Mouse (Mus musculus): ENCODE measurements around the gene Hand1.
"Not testable (repeated sequence)": the region's sequence is repeated elsewhere in the genome, so short reads cannot be mapped to it uniquely, and the experiment has no call there.

Hand1 gene

DNA sequence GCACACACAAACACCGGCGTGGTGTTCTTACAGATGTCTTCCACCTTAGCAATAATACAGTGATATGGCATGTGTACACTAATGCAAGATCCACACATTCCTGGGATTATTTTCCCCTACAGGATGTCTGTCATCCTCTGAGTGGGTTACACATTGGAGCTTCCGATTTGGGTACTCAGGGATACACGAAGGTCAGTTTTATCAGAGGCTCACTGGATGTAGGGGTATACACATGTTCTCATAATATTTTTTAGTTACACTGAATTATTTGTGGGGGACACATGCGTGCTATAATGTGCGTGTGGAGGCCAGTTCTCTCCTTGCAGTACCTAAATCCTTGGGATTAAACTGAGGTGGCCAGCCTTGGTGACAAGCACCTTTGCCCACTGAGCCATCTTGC is 1.4 kb upstream of the Hand1 start:
- no peak for DNase-seq (ENCODE audit: low read depth in 1 of 2, low spot score in 2 of 2)

DNA sequence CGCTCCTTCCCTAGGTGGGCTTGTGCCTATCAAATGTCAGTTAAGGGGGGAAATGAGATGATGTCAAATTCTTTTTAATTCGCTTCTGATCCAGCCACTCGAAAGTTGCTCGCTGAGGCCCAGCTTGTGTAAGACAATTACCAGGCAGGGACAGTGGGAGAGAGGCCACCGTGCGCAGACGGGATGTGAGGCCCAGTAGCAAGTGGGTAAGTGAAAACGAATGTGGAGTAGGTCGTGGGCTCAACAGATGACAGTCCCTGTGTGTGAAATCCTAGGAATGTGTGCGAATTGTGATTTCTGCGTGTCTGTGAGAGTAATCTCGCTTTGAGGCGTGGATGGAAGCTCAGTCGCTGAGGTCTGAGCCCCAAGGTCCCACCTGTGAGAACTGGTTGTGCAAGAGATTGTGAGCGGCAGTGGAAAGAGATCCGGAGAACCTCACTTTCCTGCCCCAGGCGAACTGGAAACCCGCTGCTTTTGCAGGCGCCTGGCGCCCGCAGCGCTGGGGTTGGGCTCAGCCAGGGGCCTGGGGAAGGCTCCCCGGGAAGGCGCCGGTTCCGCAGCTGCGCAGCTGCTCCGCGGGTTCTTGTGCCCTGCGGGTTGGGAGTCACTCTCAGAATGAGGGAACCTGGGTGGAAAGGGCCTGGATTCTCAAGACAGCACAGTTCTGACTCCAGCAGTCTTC is 819 bp upstream of the Hand1 start:
- DNase-seq (ENCODE audit: low read depth in 1 of 2, low spot score in 2 of 2) = no peak

DNA sequence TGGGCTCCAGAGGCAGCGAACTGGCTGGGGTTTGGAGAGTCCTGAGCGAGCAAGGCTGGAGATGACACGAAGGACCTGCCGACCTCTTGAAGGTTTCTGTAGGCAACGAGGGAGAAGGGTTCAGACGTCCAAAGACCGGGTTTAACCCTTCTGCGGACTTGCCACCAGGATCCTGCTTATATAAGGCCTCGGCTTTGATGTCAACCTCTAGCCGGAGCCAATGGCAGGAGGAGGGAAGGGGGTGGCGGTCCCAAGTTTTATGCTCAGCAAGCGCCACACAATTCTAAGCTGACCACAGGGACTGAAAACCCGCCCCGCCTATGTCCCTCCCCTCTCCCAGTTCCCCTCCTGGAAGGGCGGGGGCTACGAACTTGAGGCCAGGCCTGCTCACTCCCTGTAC is 757 bp downstream of the Hand1 start:
- DNase-seq (ENCODE audit: low read depth in 1 of 2, low spot score in 2 of 2) = no peak

DNA sequence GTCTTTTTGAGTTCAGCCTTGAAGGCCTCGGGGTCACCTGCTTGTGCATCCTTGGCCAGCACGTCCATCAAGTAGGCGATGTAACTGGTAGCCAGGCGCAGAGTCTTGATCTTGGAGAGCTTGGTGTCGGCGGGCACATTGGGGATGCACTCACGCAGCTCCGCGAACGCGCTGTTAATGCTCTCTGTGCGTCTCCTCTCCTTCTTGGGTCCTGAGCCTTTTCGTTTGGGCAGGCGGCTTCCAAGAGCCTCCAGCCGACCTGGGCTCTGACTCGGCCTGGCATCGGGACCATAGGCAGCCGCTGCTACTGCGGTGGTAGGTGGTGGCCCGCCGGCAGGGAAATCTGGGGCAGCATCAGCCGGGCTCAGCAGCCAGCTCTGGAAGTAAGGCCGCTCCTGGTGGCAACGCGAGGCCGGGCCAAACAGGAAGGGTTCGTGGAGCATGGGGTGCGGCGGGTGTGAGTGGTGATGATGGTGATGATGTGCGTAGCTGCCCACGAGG is 1.3 kb downstream of the Hand1 start:
- DNase-seq (ENCODE audit: low read depth in 1 of 2, low spot score in 2 of 2) = no peak

DNA sequence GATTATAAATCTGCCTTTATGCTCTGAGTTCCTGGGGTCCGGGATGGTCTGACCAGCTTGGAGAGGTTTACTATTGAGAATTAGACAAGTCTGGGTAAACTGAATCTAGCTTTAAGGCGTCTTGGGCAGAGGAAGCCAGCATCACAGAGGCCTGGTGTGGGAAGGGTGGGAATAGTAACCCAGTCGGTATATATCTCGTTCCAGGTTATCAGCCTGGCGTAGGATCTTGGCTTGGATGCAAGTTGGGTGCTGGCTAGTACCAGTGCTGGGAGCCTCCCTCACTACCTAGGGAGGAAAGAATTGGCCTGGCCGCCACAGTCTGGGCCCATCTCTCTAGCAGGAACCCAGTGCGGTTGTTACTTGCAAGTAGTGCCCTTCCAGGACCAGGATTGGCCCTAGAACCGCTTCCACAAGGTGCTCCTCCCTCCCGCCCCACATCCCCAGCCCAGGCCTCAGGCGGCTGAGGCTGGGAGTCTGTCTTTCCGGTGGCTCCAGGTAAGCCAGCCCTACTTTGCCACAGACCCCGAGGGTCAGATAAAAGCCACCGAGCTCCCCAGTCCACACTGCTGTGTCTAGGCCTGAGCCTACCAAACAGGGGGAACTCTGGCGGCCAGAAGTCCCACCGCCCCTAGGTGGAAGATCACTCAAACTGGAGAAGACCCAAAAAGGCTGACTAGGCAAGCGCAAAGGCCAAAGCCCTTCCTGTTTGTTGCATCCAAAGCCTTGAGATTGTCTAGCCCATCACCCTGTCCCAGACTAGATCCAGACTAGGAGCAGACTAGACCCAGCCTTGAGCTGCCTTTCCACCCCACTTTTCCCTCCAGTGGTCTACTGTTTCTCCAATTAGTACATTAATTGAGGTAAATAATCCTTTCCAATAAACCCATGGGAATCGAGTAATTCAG is 2.5 kb downstream of the Hand1 start:
- no peak for DNase-seq (ENCODE audit: low read depth in 1 of 2, low spot score in 2 of 2)

DNA sequence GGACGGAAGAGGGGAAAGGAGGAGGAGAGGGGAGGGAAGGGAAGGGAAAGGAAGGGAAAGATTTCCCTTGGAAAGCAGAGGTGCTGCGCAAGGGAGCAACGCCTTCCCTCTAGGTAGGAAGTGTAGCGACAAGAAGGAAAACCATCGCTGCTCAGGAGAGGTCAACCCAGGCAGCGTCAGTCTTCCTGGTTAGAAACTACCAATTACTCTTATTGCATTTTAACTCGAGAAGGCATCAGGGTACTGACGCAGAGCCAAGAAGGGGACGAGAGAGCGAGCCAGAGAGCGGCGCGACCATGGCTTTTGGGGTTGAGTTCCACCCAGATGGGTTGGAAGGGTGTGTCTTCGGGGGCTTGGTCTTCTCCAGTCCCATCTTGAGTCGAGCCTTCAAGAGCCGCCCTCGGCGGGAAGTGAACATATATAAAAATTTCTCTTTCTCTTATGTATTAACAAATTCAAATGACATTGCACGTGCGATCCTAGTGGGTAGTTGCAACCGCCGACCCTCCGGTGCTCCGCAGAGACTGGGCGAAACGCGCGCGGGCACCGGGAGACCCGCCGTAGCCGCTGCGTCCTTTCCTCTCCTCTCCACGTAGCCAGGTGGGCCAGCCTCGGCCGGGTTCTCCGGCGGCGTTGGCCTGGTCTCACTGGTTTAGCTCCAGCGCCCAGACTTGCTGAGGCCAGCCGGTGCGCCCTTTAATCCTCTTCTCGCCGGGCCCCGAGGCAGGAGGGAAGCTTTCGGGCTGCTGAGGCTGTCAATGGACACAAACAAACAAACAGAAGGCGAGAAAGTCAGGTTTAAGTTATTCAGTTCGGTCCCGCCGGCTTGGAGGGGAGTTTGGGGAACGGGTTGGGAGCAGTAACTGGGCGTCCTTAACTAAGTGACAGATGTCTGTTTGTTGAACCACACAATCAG is 3.4 kb downstream of the Hand1 start:
- no peak for DNase-seq (ENCODE audit: low read depth in 1 of 2, low spot score in 2 of 2)

DNA sequence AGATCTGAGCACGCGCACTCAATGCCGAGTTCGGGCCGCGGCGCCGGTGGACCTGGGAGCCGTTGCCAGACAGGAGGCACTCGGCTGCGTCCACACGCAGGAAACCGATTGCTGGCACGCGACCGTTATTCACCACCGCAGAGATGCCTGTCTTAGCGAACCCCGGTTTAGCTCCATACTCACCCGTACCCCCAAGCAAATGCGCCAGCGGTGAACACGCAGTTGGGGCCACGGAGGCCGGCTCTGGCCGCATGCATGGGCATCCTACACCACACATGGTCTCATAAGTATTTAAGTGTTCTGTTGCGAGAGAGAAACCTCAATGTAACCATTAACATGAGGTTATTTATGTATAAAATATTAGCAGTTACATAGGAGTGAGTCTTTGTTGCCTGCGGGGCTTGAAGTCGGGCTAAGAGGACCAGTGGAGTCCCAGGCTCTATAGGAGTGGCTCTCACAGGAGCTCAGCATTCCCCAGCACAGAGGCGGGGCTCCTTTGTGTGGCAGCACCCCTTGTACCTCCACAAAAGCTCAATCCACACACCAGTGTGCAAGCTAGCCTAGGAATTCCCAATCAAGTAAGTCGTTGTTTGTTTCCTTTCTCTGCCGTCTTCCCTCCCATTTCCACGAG is 4.6 kb downstream of the Hand1 start:
- DNase-seq (ENCODE audit: low read depth in 1 of 2, low spot score in 2 of 2) = no peak

DNA sequence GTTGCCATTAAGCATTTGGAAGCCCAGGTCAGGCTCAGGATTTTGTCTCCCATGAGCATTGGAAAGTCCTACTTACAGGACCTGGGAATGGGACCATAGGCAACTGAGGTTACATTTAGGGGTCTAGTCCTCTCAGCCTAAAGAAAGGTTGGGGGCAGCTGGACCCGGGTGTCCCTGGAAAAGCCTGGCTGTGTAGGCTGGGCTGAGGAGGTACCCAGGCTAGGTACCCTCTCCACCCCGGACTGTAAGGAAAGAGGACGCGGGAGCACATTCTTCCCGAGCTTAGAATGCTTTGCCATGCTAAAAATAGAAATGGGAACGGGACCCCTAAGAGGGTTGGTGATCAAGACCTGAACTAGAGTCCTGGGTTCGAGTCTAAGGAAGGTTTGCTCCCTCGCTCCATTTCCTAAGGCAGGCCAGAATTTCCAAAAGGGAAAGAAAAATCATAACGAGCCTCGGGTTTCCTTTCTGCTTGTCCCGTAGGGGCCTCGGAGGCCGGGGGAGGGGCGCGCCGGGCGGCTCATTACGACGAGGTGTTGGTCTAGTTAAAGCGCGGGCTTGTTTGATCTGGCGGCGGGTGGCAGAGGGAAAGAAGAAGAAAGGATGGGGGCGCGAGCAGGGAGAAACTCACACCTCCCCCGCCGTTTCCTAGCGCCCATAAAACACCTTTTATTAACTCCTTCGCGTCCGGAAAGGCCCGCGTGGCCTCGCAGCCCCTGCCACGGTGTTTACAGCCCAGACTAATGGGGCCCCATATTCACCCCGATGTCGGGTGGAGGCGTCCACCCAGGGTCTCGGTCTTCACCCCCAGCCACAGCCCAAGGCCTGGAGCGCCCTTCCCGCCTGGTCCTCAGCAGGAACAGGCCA is 5.3 kb downstream of the Hand1 start:
- DNase-seq (ENCODE audit: low read depth in 1 of 2, low spot score in 2 of 2) = no peak

DNA sequence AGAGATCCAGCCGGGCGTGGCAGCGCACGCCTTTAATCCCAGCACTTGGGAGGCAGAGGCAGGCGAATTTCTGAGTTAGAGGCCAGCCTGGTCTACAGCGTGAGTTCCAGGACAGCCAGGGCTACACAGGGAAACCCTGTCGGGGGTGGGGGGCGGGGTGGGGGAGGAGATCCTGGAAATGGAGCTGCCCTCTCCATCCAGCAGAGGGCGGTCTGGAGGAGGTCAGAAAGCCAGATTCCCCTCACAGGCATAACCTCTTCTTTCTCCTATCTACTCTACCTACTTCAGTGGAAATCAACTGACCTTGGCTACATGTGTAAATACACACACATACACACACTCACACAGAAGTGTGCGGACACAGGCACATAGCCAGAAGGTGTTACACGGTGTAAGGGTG is 7.4 kb downstream of the Hand1 start:
- DNase-seq (ENCODE audit: low read depth in 1 of 2, low spot score in 2 of 2) = not testable (repeated sequence)

DNA sequence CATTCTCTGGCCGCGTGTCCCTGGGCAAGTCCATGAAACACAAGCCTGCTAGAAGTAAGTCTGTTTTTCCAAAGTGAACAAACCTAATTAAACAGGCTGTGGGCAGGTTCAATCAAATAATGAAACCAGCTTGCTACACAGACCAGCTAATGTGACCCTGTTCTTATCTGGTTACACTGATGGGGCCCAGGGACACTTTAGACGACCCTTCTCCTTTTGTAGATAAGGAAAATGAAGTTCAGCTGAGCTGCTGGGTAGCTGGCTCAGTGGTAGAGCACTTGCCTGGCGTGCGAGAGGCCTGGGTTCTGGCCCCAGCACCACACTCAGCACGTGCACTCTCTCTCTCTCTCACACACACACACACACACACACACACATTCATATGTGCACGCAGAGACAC is 8.9 kb downstream of the Hand1 start:
- no peak for DNase-seq (ENCODE audit: low read depth in 1 of 2, low spot score in 2 of 2)

DNA sequence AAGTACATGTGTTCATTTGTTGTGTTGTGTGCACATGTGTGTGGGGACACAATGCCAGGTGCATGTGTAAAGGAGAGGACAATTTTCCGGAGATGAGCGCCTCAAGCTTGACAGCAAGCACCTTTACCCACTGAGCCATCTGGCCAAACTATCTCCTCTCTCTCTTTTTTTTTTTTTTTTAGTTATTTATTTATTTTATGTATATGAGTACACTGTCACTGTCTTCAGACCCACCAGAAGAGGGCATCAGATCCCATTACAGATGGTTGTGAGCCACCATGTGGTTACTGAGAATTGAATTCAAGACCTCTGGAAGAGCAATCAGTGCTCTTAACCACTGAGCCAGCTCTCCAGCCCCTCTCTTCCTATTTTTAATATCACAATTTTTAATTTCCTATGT is 9.5 kb downstream of the Hand1 start:
- not testable (repeated sequence) for DNase-seq (ENCODE audit: low read depth in 1 of 2, low spot score in 2 of 2)

DNA sequence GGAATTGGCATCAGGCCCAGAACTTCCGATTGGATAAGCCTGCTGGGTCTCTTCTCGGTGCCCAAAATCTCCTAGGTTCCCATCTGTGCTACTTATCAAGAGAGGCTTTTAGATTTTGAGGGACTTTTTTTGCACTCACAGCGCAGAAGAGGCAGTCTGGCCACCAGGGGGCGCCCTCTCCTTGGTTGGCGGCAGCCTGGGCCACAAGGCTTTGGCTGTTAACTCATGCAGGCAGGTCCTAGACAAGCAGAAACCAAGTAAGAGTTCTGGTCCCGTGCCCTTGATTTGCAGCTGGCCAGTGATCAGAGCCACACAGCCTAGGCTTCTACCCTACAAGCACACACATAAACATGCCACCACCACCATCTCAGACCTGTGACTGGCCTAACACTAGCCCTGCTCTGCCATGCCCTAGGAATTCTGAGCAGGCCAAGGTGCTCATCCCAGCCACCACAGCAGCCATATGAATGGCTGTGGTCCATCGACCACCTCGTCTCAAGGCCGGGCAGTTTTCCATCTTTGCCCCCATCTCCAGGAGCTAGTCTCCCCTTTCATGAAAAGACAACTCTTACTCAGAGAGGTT is 12.5 kb downstream of the Hand1 start:
- DNase-seq (ENCODE audit: low read depth in 1 of 2, low spot score in 2 of 2) = peak; percentile 32 to 60

DNA sequence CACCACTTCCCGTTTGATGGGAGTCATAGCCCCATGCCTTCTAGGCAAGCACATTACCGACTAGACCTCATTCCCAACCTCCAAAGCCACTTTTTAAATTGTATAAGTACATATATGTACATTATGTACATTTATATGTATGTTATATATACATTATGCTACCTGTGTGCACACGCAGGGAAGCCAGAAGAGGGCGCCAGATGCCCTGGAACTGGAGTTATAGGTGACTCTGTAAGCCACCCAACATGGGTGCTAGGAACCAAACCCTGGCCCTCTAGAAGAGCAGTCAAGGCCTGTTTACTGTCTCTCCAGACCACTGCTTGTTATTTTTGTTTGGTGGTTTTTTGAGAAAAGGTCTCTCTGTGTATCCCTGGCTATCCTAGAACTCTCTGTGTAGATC is 14.4 kb downstream of the Hand1 start:
- no peak for DNase-seq (ENCODE audit: low read depth in 1 of 2, low spot score in 2 of 2)

DNA sequence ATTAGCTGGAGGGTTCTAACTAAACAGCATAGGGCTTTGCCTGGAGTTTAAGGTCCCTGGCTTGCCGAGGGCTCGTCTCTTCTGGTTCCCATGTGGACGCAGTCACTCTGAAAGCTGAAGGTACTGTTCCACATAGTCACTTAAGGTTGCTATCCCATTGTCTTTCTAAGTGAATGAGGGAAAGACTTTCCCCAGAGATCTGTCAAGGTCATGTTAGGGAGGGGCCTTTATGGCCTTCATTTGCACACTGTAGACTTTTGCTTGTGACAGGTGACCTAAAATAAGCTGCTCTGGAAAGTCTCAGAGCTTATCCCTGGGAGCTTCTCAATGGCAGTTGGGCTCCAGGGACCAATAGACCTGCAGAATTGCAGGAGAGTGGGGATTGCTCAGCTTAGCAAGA is 19.0 kb downstream of the Hand1 start:
- DNase-seq (ENCODE audit: low read depth in 1 of 2, low spot score in 2 of 2) = no peak

DNA sequence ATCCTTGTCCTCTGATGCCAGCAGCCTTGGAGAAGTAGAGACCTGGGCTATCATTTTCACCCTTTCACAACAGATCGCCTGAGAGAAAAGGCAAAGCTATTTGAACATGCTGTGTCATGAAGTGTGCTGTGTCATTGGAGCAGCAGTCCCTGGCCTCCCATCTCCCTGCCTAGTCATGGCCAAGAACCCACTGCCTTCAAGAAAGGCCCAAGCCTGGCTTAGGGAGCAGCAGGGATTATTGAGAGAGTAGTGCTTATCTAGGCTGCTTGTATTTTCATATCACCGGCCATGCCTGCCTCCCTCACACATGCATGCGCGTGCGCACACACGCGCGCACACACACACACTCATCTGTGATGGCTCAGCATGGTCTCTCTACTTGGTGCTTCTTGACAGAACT is 20.4 kb downstream of the Hand1 start:
- no peak for DNase-seq (ENCODE audit: low read depth in 1 of 2, low spot score in 2 of 2)

DNA sequence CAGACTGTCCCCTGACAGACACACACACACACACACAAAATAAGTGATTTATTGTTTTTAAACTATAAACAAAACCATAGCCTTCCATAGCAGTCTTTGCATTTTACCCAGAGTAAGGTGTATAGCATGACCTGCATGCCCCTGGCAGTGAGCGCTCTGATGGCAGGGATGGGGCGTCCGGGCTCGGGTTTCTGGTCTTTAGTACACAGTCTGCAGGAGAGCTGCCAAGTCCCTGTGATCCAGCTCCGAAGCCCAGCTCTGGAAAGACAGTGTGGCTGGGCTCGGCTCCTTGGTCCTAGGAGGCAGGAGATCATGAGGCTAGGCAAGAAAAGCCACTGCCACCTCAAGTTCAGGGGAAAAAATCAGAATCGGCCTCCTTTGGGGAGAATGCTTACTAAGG is 21.6 kb downstream of the Hand1 start:
- no peak for DNase-seq (ENCODE audit: low read depth in 1 of 2, low spot score in 2 of 2)

DNA sequence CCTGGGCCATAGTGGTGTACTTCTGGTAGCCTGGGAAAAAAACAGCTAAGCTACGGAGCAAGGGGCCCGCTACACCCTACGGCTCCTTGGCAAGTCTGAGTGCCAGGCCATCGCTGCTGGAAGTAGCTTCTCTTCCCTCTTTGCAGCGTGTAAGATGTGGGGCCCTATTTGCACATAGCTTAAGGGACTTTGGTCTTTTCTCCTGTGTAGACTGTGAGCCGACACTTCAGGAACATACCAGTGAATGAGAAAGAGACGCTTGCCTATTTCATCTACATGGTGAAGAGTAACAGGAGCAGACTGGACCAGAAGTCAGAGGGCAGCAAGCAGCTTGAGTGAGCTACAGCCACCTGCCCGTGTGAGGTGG is 22.9 kb downstream of the Hand1 start:
- no peak for DNase-seq (ENCODE audit: low read depth in 1 of 2, low spot score in 2 of 2)

DNA sequence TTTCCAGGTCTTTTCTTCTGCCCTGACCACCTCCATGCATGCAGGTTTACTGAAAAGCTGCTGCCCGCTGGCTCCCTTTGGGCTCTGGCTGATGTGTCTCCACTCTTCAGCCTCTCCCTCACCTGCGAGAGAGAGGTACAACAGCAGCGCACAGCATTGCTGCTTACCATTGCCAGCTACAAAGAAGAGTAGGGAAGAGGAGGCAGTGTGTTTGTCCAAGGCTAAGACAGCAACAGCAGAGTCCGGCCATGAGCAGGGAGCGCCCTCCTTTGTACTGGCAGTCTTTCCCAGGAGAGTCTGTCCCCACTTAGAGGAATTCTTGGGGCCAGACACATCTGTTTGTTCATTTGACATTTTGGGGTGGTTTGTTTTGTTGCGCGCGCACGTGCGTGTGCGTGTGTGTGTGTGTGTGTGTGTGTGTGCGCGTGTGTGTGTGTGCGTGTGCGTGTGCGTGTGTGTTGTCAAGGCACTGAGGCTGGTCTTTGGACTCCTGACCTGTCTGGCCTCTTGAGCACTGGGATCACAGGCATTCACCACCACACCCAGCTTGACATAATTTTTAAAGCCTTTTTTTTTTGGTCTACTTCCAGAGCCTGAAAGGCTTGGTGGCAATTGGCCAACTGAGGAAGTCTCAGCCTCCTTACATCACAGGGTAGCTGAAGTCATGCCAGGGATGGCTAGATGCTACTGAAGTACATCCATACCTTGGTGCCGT is 23.4 kb downstream of the Hand1 start:
- no peak for DNase-seq (ENCODE audit: low read depth in 1 of 2, low spot score in 2 of 2)

DNA sequence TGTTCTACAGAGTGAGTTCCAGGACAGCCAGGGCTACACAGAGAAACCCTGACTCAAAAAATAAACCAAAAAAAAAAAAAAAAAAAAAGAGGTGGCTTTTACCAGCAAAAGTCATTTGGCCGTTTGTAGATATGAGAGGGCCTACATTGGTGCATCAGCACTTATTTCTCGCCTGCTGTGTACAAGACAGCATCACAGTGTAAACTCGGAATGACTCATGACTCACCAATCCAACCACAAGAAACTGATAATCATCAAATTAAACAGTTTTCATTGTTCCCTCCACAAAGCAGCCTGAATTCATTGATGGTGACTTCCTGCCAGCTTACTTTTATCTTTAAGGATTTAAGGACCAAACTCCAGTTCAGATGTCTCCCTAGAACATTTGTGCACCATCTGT is 27.6 kb downstream of the Hand1 start:
- DNase-seq (ENCODE audit: low read depth in 1 of 2, low spot score in 2 of 2) = no peak
